Mouse (Mus musculus): Measurements from ENCODE around the gene Crispld2.

DNA sequence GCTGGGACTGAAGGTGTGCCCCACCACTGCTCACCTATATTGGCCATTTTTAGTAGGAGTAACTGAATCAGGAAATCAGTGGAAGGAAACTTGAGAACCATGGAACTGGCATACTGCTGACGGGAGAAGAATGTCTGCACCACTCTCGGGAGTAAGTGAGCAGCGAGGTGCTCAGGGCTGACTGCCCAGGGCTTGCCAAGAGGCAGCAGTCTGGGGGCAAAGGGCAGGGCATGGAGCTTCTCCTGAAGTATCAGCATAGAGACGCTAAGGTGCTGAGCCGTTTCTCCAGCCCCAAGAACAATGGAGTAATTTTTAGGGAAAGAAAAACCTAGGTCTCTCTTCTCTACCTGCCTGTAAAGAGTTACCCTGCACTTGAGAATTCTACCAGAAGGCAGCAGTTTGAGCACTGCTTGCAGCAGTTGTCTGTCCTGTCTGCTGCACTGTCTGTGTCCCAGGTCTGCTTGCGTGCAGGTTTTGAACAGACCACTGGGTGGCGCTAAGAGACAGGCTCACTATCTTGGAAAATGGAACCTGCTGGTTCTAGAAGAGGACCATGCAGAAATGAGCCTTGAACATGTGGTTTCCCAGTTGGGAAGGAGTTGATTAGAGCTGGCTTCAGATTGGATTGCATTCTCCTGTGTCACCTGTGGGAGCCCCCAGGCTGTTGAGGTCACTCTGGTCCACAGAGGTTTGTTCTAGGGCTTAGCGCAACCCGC, 48.0 kb upstream of the Crispld2 start:
- TF ChIP-seq CTCF (IDR thresholded peaks at IDR 0.05; ENCODE audit: low read depth) (peak; percentile 93), EP300 (IDR thresholded peaks at IDR 0.05; ENCODE audit: low read depth) (no peak)

All from heart, postnatal 0 days (tissue).